Mouse (Mus musculus) ovary, adult 18-20 months (tissue): ENCODE measurements at regions not wholly inside any gene's neighbourhood (a gene's known extent, or its start where the extent isn't known, plus 50 kb on each side); places are given as distances from the start of the nearest gene placed in this dataset.

ENCODE experiments used
- DNase-seq: peaks from one replicate; pipeline ENCODE4 v3.0.0; 2022; ENCODE audit warnings: low spot score, mixed read lengths

DNA sequence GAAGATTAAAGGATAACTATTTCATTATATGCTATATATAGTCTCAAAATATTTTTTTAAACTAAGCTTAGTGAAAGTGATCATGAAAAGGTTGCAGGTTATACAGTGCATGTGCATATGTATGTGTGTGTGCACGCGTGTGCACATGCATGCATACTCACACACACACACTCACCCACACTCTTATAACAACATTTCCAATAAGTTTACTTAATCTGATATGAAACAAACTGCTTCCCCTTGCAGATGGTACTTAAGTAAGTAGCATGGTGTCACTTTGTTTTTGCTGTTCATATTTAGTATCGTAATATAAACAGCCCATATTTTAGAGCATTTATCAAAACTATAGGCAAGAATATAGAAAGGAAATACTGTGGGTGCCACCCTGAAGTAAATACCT is 275.0 kb downstream of the Gm5447 start:
- DNase-seq, result no peak

GRCm38 (mm10) chr13:31249525-31249924 is 275.5 kb downstream of the Gm5447 start:
- no peak for DNase-seq

DNA sequence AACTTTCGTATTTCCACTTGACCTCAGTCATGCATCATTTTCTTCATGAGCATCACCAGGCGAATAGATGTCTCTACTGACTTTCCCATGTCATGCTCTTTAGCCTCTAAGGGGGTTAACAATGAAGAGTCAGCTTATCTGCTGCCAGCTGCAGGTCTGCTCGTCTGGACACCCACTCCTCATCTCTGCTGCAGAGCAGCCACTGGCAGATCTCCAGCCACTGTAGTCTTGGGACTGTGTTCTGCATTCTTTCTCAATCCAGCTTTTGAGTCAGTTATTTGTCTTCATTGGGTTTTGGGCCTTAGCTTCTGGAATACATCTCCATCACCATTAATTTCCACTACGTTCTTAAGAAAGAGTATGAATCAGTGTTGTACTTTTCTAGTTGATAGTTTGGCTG is 280.0 kb downstream of the Gm5447 start:
- DNase-seq, result no peak

DNA sequence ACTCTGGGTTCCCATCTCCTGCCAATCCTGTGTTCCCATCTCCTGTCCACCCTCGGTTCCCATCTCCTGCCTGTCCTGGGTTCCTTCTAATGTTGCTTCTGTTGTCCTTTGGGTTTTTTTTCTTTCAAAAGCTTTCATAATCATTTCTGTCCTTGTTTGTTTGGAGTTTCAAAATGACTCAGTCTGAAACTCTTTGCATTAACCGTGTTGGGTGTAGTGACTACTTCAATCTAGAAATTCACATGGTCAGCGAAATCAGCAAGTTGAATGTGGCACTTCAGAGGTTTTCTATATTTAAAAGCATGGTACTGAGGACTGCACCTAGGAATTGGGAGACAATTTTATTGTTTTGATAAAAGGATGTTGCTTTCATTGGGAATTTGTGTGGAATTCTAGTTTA is 280.7 kb downstream of the Gm5447 start:
- no peak for DNase-seq

- DNase-seq, result no peak
These were observed 281.5 kb downstream of the Gm5447 start for GRCm38 (mm10) chr13:31255506-31255905.

DNA sequence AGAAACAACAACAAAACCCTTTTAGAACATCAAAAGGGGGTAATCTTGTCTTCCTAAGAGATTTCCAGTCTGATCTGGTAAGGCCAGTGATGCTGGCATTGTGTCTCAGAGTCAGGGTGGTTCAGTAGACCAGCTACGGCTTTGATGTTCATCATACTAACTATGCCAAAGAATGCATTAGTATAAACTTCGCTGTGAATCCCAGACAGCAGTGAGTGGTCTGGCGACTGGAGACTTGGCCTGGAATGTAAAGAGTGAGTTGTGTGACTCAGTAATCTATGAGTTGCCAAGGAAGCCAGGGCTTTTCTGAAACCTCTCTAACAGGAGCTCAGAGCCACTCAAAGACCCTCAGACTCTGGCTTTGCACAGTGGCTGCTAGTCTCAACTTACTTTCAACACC is 288.1 kb upstream of the Foxq1 start:
- DNase-seq, result no peak

- DNase-seq, result no peak
These were observed 279.8 kb upstream of the Foxq1 start for GRCm38 (mm10) chr13:31276005-31276644.

- no peak for DNase-seq
These were observed 265.3 kb upstream of the Foxq1 start for GRCm38 (mm10) chr13:31290630-31291029.

- DNase-seq, result no peak
These were observed 263.1 kb upstream of the Foxq1 start for GRCm38 (mm10) chr13:31292584-31293387.

- DNase-seq, result no peak
These were observed 261.9 kb upstream of the Foxq1 start for GRCm38 (mm10) chr13:31294011-31294410.

DNA sequence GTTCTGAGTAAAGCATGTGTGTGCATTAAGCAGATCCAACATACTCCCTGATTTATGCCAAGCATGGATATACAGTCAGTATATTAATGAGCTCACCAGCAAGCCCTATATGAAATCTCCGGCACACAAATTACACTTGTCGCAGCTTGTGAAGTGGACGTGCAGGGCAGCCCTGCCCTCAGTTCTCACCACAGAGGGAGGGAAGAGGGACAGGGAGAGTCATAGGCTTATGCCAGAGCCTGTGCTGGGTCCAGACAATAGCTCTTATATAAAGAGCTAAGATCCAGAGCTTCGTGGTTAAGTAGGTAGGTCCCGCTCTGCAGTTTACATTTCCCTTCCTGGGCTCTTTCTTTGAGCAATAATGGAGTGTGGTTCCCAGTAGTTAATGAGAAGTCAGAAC is 252.7 kb upstream of the Foxq1 start:
- no peak for DNase-seq

GRCm38 (mm10) chr13:31304286-31304865 is 251.6 kb upstream of the Foxq1 start:
- no peak for DNase-seq

- DNase-seq, result no peak
These were observed 246.8 kb upstream of the Foxq1 start for GRCm38 (mm10) chr13:31309083-31309621.

- DNase-seq, result no peak
These were observed 243.2 kb upstream of the Foxq1 start for GRCm38 (mm10) chr13:31312772-31313171.

DNA sequence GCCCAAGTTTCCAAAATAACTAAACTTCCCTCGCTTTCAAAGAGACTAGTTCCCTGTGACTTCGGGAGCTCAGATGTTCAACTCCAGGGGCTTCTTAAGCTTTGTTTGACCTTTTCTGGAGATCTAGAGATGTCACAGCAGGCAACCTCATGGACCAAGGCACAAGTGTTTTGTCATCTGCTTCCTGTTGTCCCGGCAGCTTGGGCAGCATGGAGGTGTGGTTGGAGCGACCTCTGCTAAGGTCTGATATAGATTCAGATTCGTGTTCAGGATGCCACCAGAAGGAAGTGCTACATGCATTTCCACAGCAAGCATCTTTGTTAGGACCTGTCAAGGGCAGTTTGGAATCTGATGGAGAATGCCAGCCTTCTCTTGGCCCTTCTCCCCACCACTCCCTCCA is 242.1 kb upstream of the Foxq1 start:
- DNase-seq, result no peak

GRCm38 (mm10) chr13:31317066-31317465 is 238.9 kb upstream of the Foxq1 start:
- DNase-seq, result no peak

GRCm38 (mm10) chr13:31318008-31318407 is 237.9 kb upstream of the Foxq1 start:
- no peak for DNase-seq

DNA sequence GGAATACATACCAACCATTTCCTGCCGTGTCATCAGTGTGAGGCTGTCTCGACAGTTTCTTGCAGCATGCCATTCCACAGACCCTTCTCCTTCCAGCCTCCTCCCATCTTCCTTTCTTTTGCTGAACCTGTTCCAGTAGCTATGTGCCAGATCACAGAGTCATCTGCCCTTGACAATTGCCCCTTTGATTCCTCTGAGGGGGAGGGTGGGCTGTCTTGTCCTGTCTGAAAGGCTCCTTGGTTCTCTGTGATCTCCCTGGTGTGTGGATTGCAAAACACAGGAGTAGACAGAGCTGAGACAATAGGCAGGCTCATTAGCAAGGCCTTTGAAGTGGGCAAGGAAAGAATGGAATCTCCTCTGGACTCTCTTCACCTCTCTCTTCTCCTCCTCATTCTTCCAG is 234.5 kb upstream of the Foxq1 start:
- no peak for DNase-seq

DNA sequence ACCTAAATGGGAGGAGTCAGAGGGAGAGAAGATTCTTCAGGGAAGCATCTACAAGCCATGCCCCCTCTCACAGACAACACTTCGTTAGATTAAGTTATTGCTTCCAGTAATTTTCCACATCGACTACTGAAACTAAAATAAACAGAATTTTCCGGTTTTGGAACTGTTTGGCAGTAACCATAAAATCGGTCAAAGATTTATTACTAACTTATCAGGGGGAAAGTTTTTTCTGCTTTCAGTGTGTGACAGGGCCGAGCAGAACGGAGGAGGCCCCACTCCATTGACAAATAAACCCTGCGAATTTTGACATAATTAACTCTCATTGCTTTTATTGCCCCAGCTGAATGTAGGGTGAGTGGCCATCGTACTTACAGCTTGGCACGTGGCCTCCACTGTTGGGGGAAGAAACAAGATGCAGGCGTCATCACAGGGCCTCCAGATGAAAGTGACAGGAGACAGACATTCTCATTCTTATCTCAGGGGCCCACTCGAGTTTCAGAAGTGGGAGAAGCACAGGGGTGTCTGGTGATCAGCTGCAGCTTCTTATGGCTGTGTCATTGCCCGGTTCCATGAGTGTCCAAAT is 229.6 kb upstream of the Foxq1 start:
- DNase-seq, result no peak

DNA sequence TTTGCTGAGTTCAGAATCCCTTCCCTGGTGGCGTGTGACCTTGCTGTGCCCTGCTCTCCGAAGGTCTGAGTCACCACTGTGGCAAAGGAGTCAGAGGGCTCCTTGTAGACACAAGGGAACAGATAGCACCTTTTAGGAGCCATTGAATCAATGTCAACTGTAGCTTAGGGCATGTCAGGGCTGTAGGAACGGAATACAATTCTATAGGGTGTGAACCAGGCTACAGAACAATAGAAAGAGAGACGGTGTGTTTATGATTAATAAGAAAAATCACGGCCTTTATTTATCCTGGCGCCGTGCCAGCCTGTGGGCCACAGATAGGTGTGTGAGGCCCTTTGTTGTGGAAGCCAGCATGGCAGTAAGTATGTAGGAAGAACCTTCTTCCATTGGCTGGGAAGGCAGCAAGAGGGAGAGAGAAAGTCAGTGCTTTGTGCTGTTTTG is 228.4 kb upstream of the Foxq1 start:
- DNase-seq, result no peak

- DNase-seq, result no peak
These were observed 227.2 kb upstream of the Foxq1 start for GRCm38 (mm10) chr13:31328756-31329155.

DNA sequence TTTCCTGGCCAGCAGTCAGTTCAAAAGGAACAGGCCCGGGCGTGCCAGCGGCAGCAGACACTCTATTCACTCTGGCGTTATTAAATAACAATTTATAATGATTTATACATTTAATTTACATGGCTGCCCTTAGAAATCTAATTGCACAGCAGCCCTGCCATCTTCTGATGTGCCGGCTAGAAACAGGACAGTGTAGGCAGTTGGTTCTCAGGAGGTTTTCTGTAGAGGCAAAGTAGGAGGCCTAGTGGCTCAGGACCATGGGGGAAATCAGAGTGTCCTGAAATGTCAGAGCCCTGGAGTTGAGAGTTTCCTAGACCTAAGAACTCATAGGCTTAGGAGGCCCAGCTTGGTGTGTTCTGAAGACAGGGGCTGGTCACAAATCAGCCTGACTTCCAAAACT is 225.2 kb upstream of the Foxq1 start:
- no peak for DNase-seq

GRCm38 (mm10) chr13:31334981-31335380 is 221.0 kb upstream of the Foxq1 start:
- no peak for DNase-seq
